Mouse (Mus musculus): ENCODE results near the gene Treml4. TPM values are rescaled to one million over a fixed set of nuclear protein-coding genes. Genes with fewer than 3 reads are reported as not detected.

The Treml4 gene
- polyA plus RNA-seq (2016; fragmentation: Nextera tagmentation; extraction: Ambion mirVana), result 0.63 and 0.74 TPM in 2 replicates

GRCm38 (mm10) chr17:48263741-48264362 is at the start of gene Treml4:
Treml4 (plus strand) TSS chr17:48264295.
- H3K27ac ChIP-seq, result no peak within 1 kb of the TSS

GRCm38 (mm10) chr17:48215429-48215828 is 48.7 kb upstream of the Treml4 start:
- 82% methylated on average over 1 of the region's 1 CpGs for whole genome bisulfite sequencing
- Histone ChIP-seq H3K9me3 (no peaks in the 10 kb centered on the region), H3K36me3 (no peaks in the 10 kb centered on the region), H3K27me3 (ENCODE audit: insufficient read depth, poor library complexity, severe bottlenecking) (no peaks in the 10 kb centered on the region), H3K4me3 (no peak overlapping the region), H3K27ac (no peak overlapping the region), H3K4me1 (no peaks in the 10 kb centered on the region)
- no peak for DNase-seq (ENCODE audit: low spot score)

More at GRCm38 (mm10) chr17:48263741-48264362, at the start of gene Treml4:
- no peak for DNase-seq (ENCODE audit: low spot score)
- 85% methylated on average over 3 of the region's 3 CpGs for WGBS
- Histone ChIP-seq H3K4me1 (no peaks in the 10 kb centered on the region), H3K27me3 (ENCODE audit: insufficient read depth, poor library complexity, severe bottlenecking) (no peaks in the 10 kb centered on the region), H3K36me3 (no peaks in the 10 kb centered on the region), H3K4me3 (no peak within 1 kb of the TSS), H3K9me3 (peaks cover 10% of the 10 kb centered on the region; the same call in 1 of the 2 replicates)

- Histone ChIP-seq H3K36me3 (no peaks in the 10 kb centered on the region), H3K4me1 (no peaks in the 10 kb centered on the region), H3K9me3 (no peaks in the 10 kb centered on the region), H3K27ac (no peak overlapping the region), H3K4me3 (no peak overlapping the region), H3K27me3 (ENCODE audit: insufficient read depth, poor library complexity, severe bottlenecking) (no peaks in the 10 kb centered on the region)
- WGBS, result 79% methylated on average over 7 of the region's 7 CpGs
- DNase-seq (ENCODE audit: low spot score), result no peak
Observed at GRCm38 (mm10) chr17:48230680-48231079, 33.4 kb upstream of the Treml4 start.

GRCm38 (mm10) chr17:48232518-48232917 is 31.6 kb upstream of the Treml4 start, which contains the start of gene Trem1:
Trem1 (plus strand) TSS chr17:48232768.
- H3K4me1 ChIP-seq, result no peaks in the 10 kb centered on the region
- no peaks in the 10 kb centered on the region for H3K36me3 ChIP-seq
- no peak within 1 kb of the TSS for H3K27ac ChIP-seq
- no peaks in the 10 kb centered on the region for H3K9me3 ChIP-seq
- no peaks in the 10 kb centered on the region for H3K27me3 ChIP-seq (ENCODE audit: insufficient read depth, poor library complexity, severe bottlenecking)
- 80% methylated on average over 6 of the region's 6 CpGs for WGBS
- no peak for DNase-seq (ENCODE audit: low spot score)
- H3K4me3 ChIP-seq, result no peak within 1 kb of the TSS

- H3K27ac ChIP-seq, result no peak overlapping the region
- WGBS, result 88% methylated on average over 4 of the region's 4 CpGs
- no peaks in the 10 kb centered on the region for H3K4me1 ChIP-seq
- H3K4me3 ChIP-seq, result no peak overlapping the region
- no peaks in the 10 kb centered on the region for H3K9me3 ChIP-seq
- no peaks in the 10 kb centered on the region for H3K27me3 ChIP-seq (ENCODE audit: insufficient read depth, poor library complexity, severe bottlenecking)
- no peaks in the 10 kb centered on the region for H3K36me3 ChIP-seq
- DNase-seq (ENCODE audit: low spot score), result no peak
Observed at GRCm38 (mm10) chr17:48233789-48234188, 30.3 kb upstream of the Treml4 start.

GRCm38 (mm10) chr17:48234550-48234949 is 29.5 kb upstream of the Treml4 start:
- Histone ChIP-seq H3K9me3 (no peaks in the 10 kb centered on the region), H3K27me3 (ENCODE audit: insufficient read depth, poor library complexity, severe bottlenecking) (no peaks in the 10 kb centered on the region), H3K36me3 (no peaks in the 10 kb centered on the region), H3K4me3 (no peak overlapping the region), H3K27ac (no peak overlapping the region), H3K4me1 (no peaks in the 10 kb centered on the region)
- WGBS, result 74% methylated on average over 5 of the region's 5 CpGs
- DNase-seq (ENCODE audit: low spot score), result no peak

GRCm38 (mm10) chr17:48235773-48236370 is 28.2 kb upstream of the Treml4 start:
- Histone ChIP-seq H3K4me1 (no peaks in the 10 kb centered on the region), H3K27me3 (ENCODE audit: insufficient read depth, poor library complexity, severe bottlenecking) (no peaks in the 10 kb centered on the region), H3K27ac (no peak overlapping the region), H3K36me3 (no peaks in the 10 kb centered on the region), H3K4me3 (no peak overlapping the region), H3K9me3 (no peaks in the 10 kb centered on the region)
- DNase-seq (ENCODE audit: low spot score), result no peak
- WGBS, result 44% methylated on average over 4 of the region's 4 CpGs

GRCm38 (mm10) chr17:48237621-48238020 is 26.5 kb upstream of the Treml4 start:
- DNase-seq (ENCODE audit: low spot score), result no peak
- no peak overlapping the region for H3K27ac ChIP-seq
- no peaks in the 10 kb centered on the region for H3K9me3 ChIP-seq
- WGBS, result 87% methylated on average over 8 of the region's 8 CpGs
- no peaks in the 10 kb centered on the region for H3K27me3 ChIP-seq (ENCODE audit: insufficient read depth, poor library complexity, severe bottlenecking)
- H3K4me3 ChIP-seq, result no peak overlapping the region
- no peaks in the 10 kb centered on the region for H3K4me1 ChIP-seq
- H3K36me3 ChIP-seq, result no peaks in the 10 kb centered on the region

GRCm38 (mm10) chr17:48247221-48247928 is 16.7 kb upstream of the Treml4 start, which contains the start of gene Trem3:
Trem3 (plus strand) TSS chr17:48247777.
- Histone ChIP-seq H3K27ac (no peak within 1 kb of the TSS), H3K27me3 (ENCODE audit: insufficient read depth, poor library complexity, severe bottlenecking) (peaks cover 6% of the 10 kb centered on the region), H3K4me1 (no peaks in the 10 kb centered on the region), H3K36me3 (no peaks in the 10 kb centered on the region), H3K4me3 (no peak within 1 kb of the TSS), H3K9me3 (no peaks in the 10 kb centered on the region)
- WGBS, result 81% methylated on average over 11 of the region's 11 CpGs
- no peak for DNase-seq (ENCODE audit: low spot score)

GRCm38 (mm10) chr17:48249039-48249438 is 15.1 kb upstream of the Treml4 start:
- Histone ChIP-seq H3K27ac (no peak overlapping the region), H3K4me3 (no peak overlapping the region), H3K9me3 (no peaks in the 10 kb centered on the region), H3K36me3 (no peaks in the 10 kb centered on the region), H3K27me3 (ENCODE audit: insufficient read depth, poor library complexity, severe bottlenecking) (peaks cover 6% of the 10 kb centered on the region), H3K4me1 (no peaks in the 10 kb centered on the region)
- no peak for DNase-seq (ENCODE audit: low spot score)

- 78% methylated on average over 11 of the region's 11 CpGs for WGBS
- Histone ChIP-seq H3K27ac (no peak overlapping the region), H3K9me3 (no peaks in the 10 kb centered on the region), H3K27me3 (ENCODE audit: insufficient read depth, poor library complexity, severe bottlenecking) (peaks cover 6% of the 10 kb centered on the region), H3K4me3 (no peak overlapping the region), H3K36me3 (no peaks in the 10 kb centered on the region), H3K4me1 (no peaks in the 10 kb centered on the region)
- no peak for DNase-seq (ENCODE audit: low spot score)
Observed at GRCm38 (mm10) chr17:48249501-48249900, 14.6 kb upstream of the Treml4 start.

GRCm38 (mm10) chr17:48250631-48251030 is 13.5 kb upstream of the Treml4 start:
- WGBS, result 86% methylated on average over 7 of the region's 7 CpGs

GRCm38 (mm10) chr17:48256575-48256974 is 7.5 kb upstream of the Treml4 start:
- DNase-seq (ENCODE audit: low spot score), result no peak
- H3K4me3 ChIP-seq, result no peak overlapping the region
- no peaks in the 10 kb centered on the region for H3K27me3 ChIP-seq (ENCODE audit: insufficient read depth, poor library complexity, severe bottlenecking)
- peaks cover 11% of the 10 kb centered on the region; the same call in 1 of the 2 replicates for H3K9me3 ChIP-seq
- no peaks in the 10 kb centered on the region for H3K36me3 ChIP-seq
- H3K4me1 ChIP-seq, result no peaks in the 10 kb centered on the region
- no peak overlapping the region for H3K27ac ChIP-seq

More at GRCm38 (mm10) chr17:48250631-48251030, 13.5 kb upstream of the Treml4 start:
- Histone ChIP-seq H3K9me3 (no peaks in the 10 kb centered on the region), H3K36me3 (no peaks in the 10 kb centered on the region), H3K27ac (no peak overlapping the region), H3K4me3 (no peak overlapping the region), H3K4me1 (no peaks in the 10 kb centered on the region), H3K27me3 (ENCODE audit: insufficient read depth, poor library complexity, severe bottlenecking) (peaks cover 6% of the 10 kb centered on the region)
- no peak for DNase-seq (ENCODE audit: low spot score)
